Mouse (Mus musculus) duodenum, adult 2 months (tissue): ENCODE results near the gene Boll. TPM values are rescaled to one million over a fixed set of nuclear protein-coding genes. Genes with fewer than 3 reads are reported as not detected.

ENCODE experiments used
- polyA plus RNA-seq: library from polyadenylated mRNA; depleted of rRNA; stranded (reverse); fragments of >200 nt; gene quantifications from 2 replicates; pipeline ENCODE4 v1.2.3, GENCODE M21; 2012; ENCODE audit warnings: low replicate concordance; rRNA removed

Gene Boll
- 0.26 TPM in 1 of 2 replicates, not detected in the other for polyA plus RNA-seq

GRCm38 (mm10) chr1:55363044-55363565 is at the start of gene Boll:
Gene Boll, minus strand, starts transcription at chr1:55363469.

GRCm38 (mm10) chr1:55405272-55406022 is 42.2 kb upstream of the Boll start, which contains the start of gene Plcl1:
Gene Plcl1, plus strand, starts transcription at chr1:55405921.

GRCm38 (mm10) chr1:55236890-55237642 is 126.2 kb downstream of the Boll start, which contains the start of gene Mars2:
Gene Mars2, plus strand, starts transcription at chr1:55237177.

GRCm38 (mm10) chr1:55226011-55226857 is 137.0 kb downstream of the Boll start, which contains the start of gene Rftn2:
Gene Rftn2, minus strand, starts transcription at chr1:55226782.

Other genes starting within 250 kb of the Boll start
- 2.2 and 2.3 TPM in 2 replicates for gene Mob4, start 232.2 kb downstream of the Boll start, polyA plus RNA-seq
- gene Rftn2, start 136.7 kb downstream of the Boll start, polyA plus RNA-seq: 0.47 and 0.56 TPM in 2 replicates
- 1.0 and 2.0 TPM in 2 replicates for gene Mars2, start 126.3 kb downstream of the Boll start, polyA plus RNA-seq
- gene Plcl1, start 42.5 kb upstream of the Boll start, polyA plus RNA-seq: 0.62 and 0.63 TPM in 2 replicates